Mouse (Mus musculus) liver, postnatal 0 days (tissue): Measurements from ENCODE around the gene Hnrnph1.

ENCODE experiments used
- CTCF ChIP-seq: sonication (generic); IDR thresholded peaks from 2 replicates; pipeline ENCODE4 v1.5.1; 2016; ENCODE audit warnings: antibody characterized with exemption, low read depth
- EP300 ChIP-seq: IDR thresholded peaks from 2 replicates; pipeline ENCODE4 v1.6.1; 2016; ENCODE audit warnings: antibody characterized with exemption, low read depth, mild to moderate bottlenecking

DNA sequence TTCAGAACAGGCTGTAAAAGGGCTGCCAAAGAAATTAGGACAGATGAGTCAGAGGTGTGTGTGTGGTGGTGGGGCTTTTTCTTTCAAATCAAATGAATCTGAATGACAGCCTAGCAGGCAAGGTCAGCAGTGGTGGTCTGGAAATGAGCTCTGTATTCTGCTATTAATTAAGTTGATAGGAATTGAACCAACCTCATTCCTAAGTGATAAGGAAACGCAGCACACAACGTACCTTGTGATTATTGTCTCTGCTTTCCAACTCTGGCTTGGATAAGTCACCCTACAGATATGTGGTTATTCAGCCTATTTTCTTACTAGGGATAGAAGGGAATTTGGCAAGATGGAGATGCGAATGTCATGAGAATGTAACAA is 55.3 kb downstream of the Hnrnph1 start:
- TF ChIP-seq CTCF: no peak
- TF ChIP-seq EP300: no peak
